Mouse (Mus musculus) lung, adult 2 months (tissue): ENCODE measurements around the gene Ccnb1ip1. TPM values are rescaled to one million over a fixed set of nuclear protein-coding genes. Genes with fewer than 3 reads are reported as not detected.

Experiments
- DNase-seq: peaks from one replicate; pipeline ENCODE4 v3.0.0; 2022
- H3K4me1 ChIP-seq: fragments of 200-500 bp; 2 replicates; pipeline ENCODE4 v1.6.1; 2011; ENCODE audit warnings: low read length; ENCODE audit not compliant: control insufficient read depth, insufficient read depth
- H3K4me3 ChIP-seq: fragments of 200-500 bp; replicated peaks from 2 replicates; pipeline ENCODE3; 2011; ENCODE audit warnings: low read depth, mild to moderate bottlenecking, control low read depth, low read length; ENCODE audit errors: extremely low read depth
- CTCF ChIP-seq: fragments of 200-500 bp; IDR thresholded peaks from 2 replicates; pipeline ENCODE4 v1.5.1; 2011; ENCODE audit warnings: mild to moderate bottlenecking, low read length, control low read depth; ENCODE audit not compliant: insufficient read depth
- POLR2A ChIP-seq: fragments of 200-500 bp; IDR thresholded peaks from 2 replicates; pipeline ENCODE4 v1.6.1; 2011; ENCODE audit warnings: low read depth, mild to moderate bottlenecking, control low read depth, low read length, borderline replicate concordance; ENCODE audit errors: extremely low read depth
- WGBS: fragments of 180-500 bp; shearing (Covaris S2); methylation state at CpG from one replicate; pipeline ENCODE4 v1.1.7; 2018; 5-methylcytosine and 5-hydroxymethylcytosine counted together
- polyA plus RNA-seq: library from polyadenylated mRNA; depleted of rRNA; stranded (reverse); fragments of >200 nt; gene quantifications from 2 replicates; pipeline ENCODE4 v1.2.3, GENCODE M21; 2012; rRNA removed

Gene Ccnb1ip1
- polyA plus RNA-seq, 1 experiment = not detected

GRCm38 (mm10) chr14:50785251-50785637, 22.3 kb downstream of the Ccnb1ip1 start, which contains the start of gene Ttc5:
Gene Ttc5 (minus strand): TSS chr14:50785519.
- TF ChIP-seq CTCF (peak; percentile 88), POLR2A (peak; percentile 77; the same call in 1 of the 2 replicates)
- WGBS = under 1% methylated on average over 21 of the region's 21 CpGs
- H3K4me3 ChIP-seq = peak within 1 kb of the TSS; percentile 85
- DNase-seq = peak; percentile 88
- H3K4me1 ChIP-seq = no peaks in the 10 kb centered on the region

GRCm38 (mm10) chr14:50784391-50785250, 22.9 kb downstream of the Ccnb1ip1 start:
- no peak for TF ChIP-seq CTCF
- no peak for TF ChIP-seq POLR2A
- WGBS = 13% methylated on average over 16 of the region's 16 CpGs
- Histone ChIP-seq H3K4me3 (peak overlapping the region; percentile 85), H3K4me1 (no peaks in the 10 kb centered on the region)
- no peak for DNase-seq

GRCm38 (mm10) chr14:50782166-50782565, 25.4 kb downstream of the Ccnb1ip1 start:
- no peak for DNase-seq
- Histone ChIP-seq H3K4me1 (no peaks in the 10 kb centered on the region), H3K4me3 (no peak overlapping the region)
- 92% methylated on average over 3 of the region's 3 CpGs for WGBS
- TF ChIP-seq CTCF (no peak), POLR2A (no peak)

- no peak overlapping the region for H3K4me3 ChIP-seq
- WGBS = 68% methylated on average over 2 of the region's 2 CpGs
- no peak for DNase-seq
- no peak for TF ChIP-seq CTCF
- TF ChIP-seq POLR2A = no peak
- no peaks in the 10 kb centered on the region for H3K4me1 ChIP-seq
Measured at GRCm38 (mm10) chr14:50771342-50771741, 36.2 kb downstream of the Ccnb1ip1 start.

- H3K4me1 ChIP-seq = no peaks in the 10 kb centered on the region
- H3K4me3 ChIP-seq = no peak overlapping the region
- TF ChIP-seq CTCF (no peak), POLR2A (no peak)
- no peak for DNase-seq
- 94% methylated on average over 6 of the region's 6 CpGs for WGBS
Measured at GRCm38 (mm10) chr14:50765736-50766135, 41.8 kb downstream of the Ccnb1ip1 start.

GRCm38 (mm10) chr14:50758416-50759085, 49.0 kb downstream of the Ccnb1ip1 start:
- Histone ChIP-seq H3K4me1 (no peaks in the 10 kb centered on the region), H3K4me3 (no peak overlapping the region)
- WGBS = 67% methylated on average over 5 of the region's 5 CpGs
- no peak for DNase-seq
- TF ChIP-seq CTCF (no peak), POLR2A (no peak)

- Histone ChIP-seq H3K4me1 (no peaks in the 10 kb centered on the region), H3K4me3 (no peak within 1 kb of the TSS)
- TF ChIP-seq CTCF = no peak
- TF ChIP-seq POLR2A = no peak
- DNase-seq = no peak
Measured at GRCm38 (mm10) chr14:50744994-50745393, 62.5 kb downstream of the Ccnb1ip1 start, which contains the start of gene Olfr749. Gene Olfr749 (minus strand): TSS chr14:50745094.

- Histone ChIP-seq H3K4me1 (no peaks in the 10 kb centered on the region), H3K4me3 (no peak overlapping the region)
- no peak for TF ChIP-seq POLR2A
- TF ChIP-seq CTCF = no peak
- DNase-seq = no peak
- 68% methylated on average over 2 of the region's 2 CpGs for WGBS
Measured at GRCm38 (mm10) chr14:50741584-50741983, 65.9 kb downstream of the Ccnb1ip1 start.

- H3K4me1 ChIP-seq = no peaks in the 10 kb centered on the region
- H3K4me3 ChIP-seq = no peak overlapping the region
- TF ChIP-seq POLR2A = no peak
- TF ChIP-seq CTCF = no peak
- 65% methylated on average over 2 of the region's 2 CpGs for WGBS
- DNase-seq = no peak
Measured at GRCm38 (mm10) chr14:50740334-50740733, 67.2 kb downstream of the Ccnb1ip1 start.

Other genes starting within 250 kb of the Ccnb1ip1 start
- gene Olfr744, start 192.9 kb downstream of the Ccnb1ip1 start, polyA plus RNA-seq = not detected in 2 replicates
- gene Olfr745, start 168.3 kb downstream of the Ccnb1ip1 start, polyA plus RNA-seq = not detected in 2 replicates
- not detected in 2 replicates for gene Olfr746, start 160.6 kb downstream of the Ccnb1ip1 start, polyA plus RNA-seq
- gene Olfr747, start 114.5 kb downstream of the Ccnb1ip1 start, polyA plus RNA-seq = not detected in 2 replicates
- not detected in 2 replicates for gene Olfr748, start 100.4 kb downstream of the Ccnb1ip1 start, polyA plus RNA-seq
- not detected in 2 replicates for gene Olfr749, start 62.6 kb downstream of the Ccnb1ip1 start, polyA plus RNA-seq
- gene Ttc5, start 22.2 kb downstream of the Ccnb1ip1 start, polyA plus RNA-seq = 22.4 and 32.2 TPM in 2 replicates
- 9.6 and 17.4 TPM in 2 replicates for gene Parp2, start 109 bp upstream of the Ccnb1ip1 start, polyA plus RNA-seq
- gene Tep1, start 62.8 kb upstream of the Ccnb1ip1 start, polyA plus RNA-seq = 28.1 and 28.6 TPM in 2 replicates
- 1.4 and 3.7 TPM in 2 replicates for gene Klhl33, start 89.8 kb upstream of the Ccnb1ip1 start, polyA plus RNA-seq
- gene Osgep, start 117.2 kb upstream of the Ccnb1ip1 start, polyA plus RNA-seq = 104 and 122 TPM in 2 replicates
- gene Apex1, start 117.2 kb upstream of the Ccnb1ip1 start, polyA plus RNA-seq = 12.0 and 23.2 TPM in 2 replicates
- 99.1 and 111 TPM in 2 replicates for gene Pip4p1, start 123.1 kb upstream of the Ccnb1ip1 start, polyA plus RNA-seq
- gene Pnp, start 123.3 kb upstream of the Ccnb1ip1 start, polyA plus RNA-seq = 35.3 and 37.0 TPM in 2 replicates
- 20.3 and 46.2 TPM in 2 replicates for gene Gm49342, start 136.8 kb upstream of the Ccnb1ip1 start, polyA plus RNA-seq
- gene Pnp2, start 148.3 kb upstream of the Ccnb1ip1 start, polyA plus RNA-seq = 0.97 and 1.1 TPM in 2 replicates
- gene Rnase10, start 200.0 kb upstream of the Ccnb1ip1 start, polyA plus RNA-seq = 0.14 TPM in 1 of 2 replicates, not detected in the other
- gene Rnase9, start 234.1 kb upstream of the Ccnb1ip1 start, polyA plus RNA-seq = not detected in 2 replicates
- gene Rnase11, start 242.4 kb upstream of the Ccnb1ip1 start, polyA plus RNA-seq = not detected in 2 replicates
- gene Rnase12, start 249.9 kb upstream of the Ccnb1ip1 start, polyA plus RNA-seq = not detected in 2 replicates